Mouse (Mus musculus): ENCODE measurements around the gene Galp.
"Not testable (repeated sequence)": the region's sequence is repeated elsewhere in the genome, so short reads cannot be mapped to it uniquely, and the experiment has no call there.

Gene Galp

GRCm38 (mm10) chr7:6174365-6174987 is 22.4 kb upstream of the Galp start:
- peak in 1 of 2 experiments; percentile 61 for DNase-seq (ENCODE audit: inconsistent age in 2 of 2, low spot score in 1 of 2)

GRCm38 (mm10) chr7:6179013-6179412 is 17.9 kb upstream of the Galp start:
- peak in 1 of 2 experiments; percentile 20 for DNase-seq (ENCODE audit: inconsistent age in 2 of 2, low spot score in 1 of 2)

- DNase-seq (ENCODE audit: inconsistent age in 2 of 2, low spot score in 1 of 2) = no peak
Observed at GRCm38 (mm10) chr7:6182882-6183281, 14.0 kb upstream of the Galp start.

- DNase-seq (ENCODE audit: inconsistent age in 2 of 2, low spot score in 1 of 2) = no peak
Observed at GRCm38 (mm10) chr7:6183802-6184201, 13.1 kb upstream of the Galp start.

GRCm38 (mm10) chr7:6184521-6184920 is 12.4 kb upstream of the Galp start:
- no peak for DNase-seq (ENCODE audit: inconsistent age in 2 of 2, low spot score in 1 of 2)

- no peak for DNase-seq (ENCODE audit: inconsistent age in 2 of 2, low spot score in 1 of 2)
Observed at GRCm38 (mm10) chr7:6185391-6185790, 11.5 kb upstream of the Galp start.

GRCm38 (mm10) chr7:6186176-6186575 is 10.7 kb upstream of the Galp start:
- DNase-seq (ENCODE audit: inconsistent age in 2 of 2, low spot score in 1 of 2) = no peak

- DNase-seq (ENCODE audit: inconsistent age in 2 of 2, low spot score in 1 of 2) = no peak
Observed at GRCm38 (mm10) chr7:6186756-6187155, 10.1 kb upstream of the Galp start.

- DNase-seq (ENCODE audit: inconsistent age in 2 of 2, low spot score in 1 of 2) = no peak
Observed at GRCm38 (mm10) chr7:6189542-6189941, 7.3 kb upstream of the Galp start.

GRCm38 (mm10) chr7:6191376-6191775 is 5.5 kb upstream of the Galp start:
- DNase-seq (ENCODE audit: inconsistent age in 2 of 2, low spot score in 1 of 2) = peak; percentile 69 to 92

GRCm38 (mm10) chr7:6194129-6194528 is 2.8 kb upstream of the Galp start:
- peak; percentile 51 to 82 for DNase-seq (ENCODE audit: inconsistent age in 2 of 2, low spot score in 1 of 2)

GRCm38 (mm10) chr7:6195777-6196176 is 1.1 kb upstream of the Galp start:
- DNase-seq (ENCODE audit: inconsistent age in 2 of 2, low spot score in 1 of 2) = no peak

GRCm38 (mm10) chr7:6204200-6204599 is 7.3 kb downstream of the Galp start:
- no peak for DNase-seq (ENCODE audit: inconsistent age in 2 of 2, low spot score in 1 of 2)

GRCm38 (mm10) chr7:6213144-6213543 is 16.3 kb downstream of the Galp start:
- peak; percentile 30 to 71 for DNase-seq (ENCODE audit: inconsistent age in 2 of 2, low spot score in 1 of 2)

GRCm38 (mm10) chr7:6214691-6215090 is 17.8 kb downstream of the Galp start:
- DNase-seq (ENCODE audit: inconsistent age in 2 of 2, low spot score in 1 of 2) = not testable (repeated sequence)

- DNase-seq (ENCODE audit: inconsistent age in 2 of 2, low spot score in 1 of 2) = no peak
Observed at GRCm38 (mm10) chr7:6220147-6220546, 23.3 kb downstream of the Galp start.

- no peak for DNase-seq (ENCODE audit: inconsistent age in 2 of 2, low spot score in 1 of 2)
Observed at GRCm38 (mm10) chr7:6221978-6222377, 25.1 kb downstream of the Galp start, which contains the start of gene Zscan5b. Gene Zscan5b, plus strand, starts transcription at chr7:6222278.

- DNase-seq (ENCODE audit: inconsistent age in 2 of 2, low spot score in 1 of 2) = peak; percentile 22 to 73
Observed at GRCm38 (mm10) chr7:6228491-6228890, 31.6 kb downstream of the Galp start.

- no peak for DNase-seq (ENCODE audit: inconsistent age in 2 of 2, low spot score in 1 of 2)
Observed at GRCm38 (mm10) chr7:6239787-6240186, 42.9 kb downstream of the Galp start.

- peak; percentile 25 to 67 for DNase-seq (ENCODE audit: inconsistent age in 2 of 2, low spot score in 1 of 2)
Observed at GRCm38 (mm10) chr7:6240841-6241425, 44.0 kb downstream of the Galp start.

- no peak for DNase-seq (ENCODE audit: inconsistent age in 2 of 2, low spot score in 1 of 2)
Observed at GRCm38 (mm10) chr7:6244361-6245292, 47.7 kb downstream of the Galp start.

GRCm38 (mm10) chr7:6252410-6252809 is 55.5 kb downstream of the Galp start, which contains the start of gene Epp13:
Gene Epp13, plus strand, starts transcription at chr7:6252710.
- DNase-seq (ENCODE audit: inconsistent age in 2 of 2, low spot score in 1 of 2) = no peak

All from adrenal gland, adult (tissue).